25 mouse cellular contexts compared by ENCODE assay signal in the genomic region with DNA sequence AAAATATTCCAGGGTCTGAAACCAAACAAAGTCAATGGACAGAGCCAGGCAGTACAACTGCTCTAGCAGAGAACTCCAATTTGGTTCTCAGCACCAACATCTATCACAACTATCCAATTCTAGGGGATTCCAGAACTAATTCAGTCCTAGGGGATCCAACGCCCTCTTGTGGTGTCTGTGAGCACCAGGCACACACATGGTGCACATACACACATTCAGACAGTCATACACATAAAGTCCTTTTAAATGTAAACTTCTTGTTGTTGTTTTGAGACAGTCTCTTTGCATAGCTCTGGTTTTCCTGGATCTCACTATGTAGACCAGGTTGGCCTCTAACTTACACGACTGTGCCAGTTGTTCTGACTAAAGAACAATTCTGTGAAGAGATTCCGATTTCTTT. TPM values are rescaled to one million over a fixed set of nuclear protein-coding genes. Genes with fewer than 3 reads are reported as not detected.
DNase-seq lines count a peak whose midpoint lies in the region; ATAC-seq and TF ChIP-seq lines count a peak whose summit lies in the region.
"Had no signal": no experiment of that assay in that cellular context is flagged by ENCODE, and none has a peak within 500 bp of the region (broad histone marks: within the 10 kb centered on the region; RNA-seq: fewer than 3 reads in every experiment).

No protein-coding gene starts in this region.

- no peak overlapping the region for H3K4me3 ChIP-seq in limb, embryonic 15.5 days
- no peak overlapping the region for H3K4me3 ChIP-seq in limb, embryonic 10.5 days
- H3K4me3 ChIP-seq in ES-Bruce4 (ENCODE audit: low read depth, low read length), result no peak overlapping the region
- no peak overlapping the region for H3K4me3 ChIP-seq in embryonic facial prominence, embryonic 15.5 days (replicated peaks)
- H3K4me3 ChIP-seq: heart, embryonic 13.5 days; liver, embryonic 12.5 days; midbrain, embryonic 12.5 days had no signal

- WGBS in limb, embryonic 15.5 days, result 74% methylated on average over 3 of the region's 3 CpGs
- 90% methylated on average over 3 of the region's 3 CpGs for WGBS in limb, embryonic 10.5 days
- 73% methylated on average over 3 of the region's 3 CpGs for WGBS in embryonic facial prominence, embryonic 15.5 days

- H3K27me3 ChIP-seq in limb, embryonic 15.5 days, result no peaks in the 10 kb centered on the region
- H3K27me3 ChIP-seq in limb, embryonic 10.5 days (ENCODE audit: low read depth, poor library complexity, severe bottlenecking), result no peaks in the 10 kb centered on the region
- H3K27me3 ChIP-seq in ES-Bruce4 (ENCODE audit: control insufficient read depth, insufficient read depth, low read length, poor library complexity, severe bottlenecking), result no peaks in the 10 kb centered on the region
- no peaks in the 10 kb centered on the region for H3K27me3 ChIP-seq in embryonic facial prominence, embryonic 15.5 days
- H3K27me3 ChIP-seq: CH12.LX; heart, embryonic 13.5 days; midbrain, embryonic 12.5 days had no signal

- no peak for TF ChIP-seq EP300 in ES-Bruce4 (IDR thresholded peaks at IDR 0.05; ENCODE audit: insufficient read depth, low read depth, low read length)

- H3K27ac ChIP-seq in limb, embryonic 15.5 days, result 0 out of 2 replicates have a peak overlapping the region, but pooled peaks have one; percentile 50
- H3K27ac ChIP-seq in limb, embryonic 10.5 days, result no peak overlapping the region
- peak overlapping the region; percentile 82; the same call in 1 of the 2 replicates for H3K27ac ChIP-seq in ES-Bruce4 (ENCODE audit: insufficient read depth, low read length)
- peak overlapping the region; percentile 79 for H3K27ac ChIP-seq in embryonic facial prominence, embryonic 15.5 days (replicated peaks)
- H3K27ac ChIP-seq: heart, embryonic 13.5 days; liver, embryonic 12.5 days; macrophage; midbrain, embryonic 12.5 days had no signal

- no peak overlapping the region for H3K9ac ChIP-seq in limb, embryonic 15.5 days
- no peak overlapping the region for H3K9ac ChIP-seq in ES-Bruce4 (ENCODE audit: low read depth, poor library complexity, severe bottlenecking)
- no peak overlapping the region for H3K9ac ChIP-seq in embryonic facial prominence, embryonic 15.5 days
- H3K9ac ChIP-seq: heart, embryonic 13.5 days; liver, embryonic 12.5 days; midbrain, embryonic 12.5 days had no signal

- TF ChIP-seq POLR2A in ES-Bruce4 (IDR thresholded peaks at IDR 0.05; ENCODE audit: insufficient read depth, low read length), result no peak

- H3K4me2 ChIP-seq in limb, embryonic 15.5 days, result no peak overlapping the region
- no peak overlapping the region for H3K4me2 ChIP-seq in embryonic facial prominence, embryonic 15.5 days (replicated peaks)
- H3K4me2 ChIP-seq: heart, embryonic 13.5 days; liver, embryonic 12.5 days; midbrain, embryonic 12.5 days had no signal

- H3K9me3 ChIP-seq in limb, embryonic 15.5 days, result no peaks in the 10 kb centered on the region
- no peaks in the 10 kb centered on the region for H3K9me3 ChIP-seq in limb, embryonic 10.5 days (replicated peaks)
- no peaks in the 10 kb centered on the region; the same call in 1 of the 2 replicates for H3K9me3 ChIP-seq in ES-Bruce4 (replicated peaks; ENCODE audit: control insufficient read depth, insufficient read depth, low read length, poor library complexity, severe bottlenecking)
- H3K9me3 ChIP-seq in embryonic facial prominence, embryonic 15.5 days (replicated peaks), result no peaks in the 10 kb centered on the region
- H3K9me3 ChIP-seq: heart, embryonic 13.5 days had no signal

- peak; percentile 66 for DNase-seq in heart, adult 11 months
- no peak for DNase-seq in heart, adult 18-20 months
- no peak for DNase-seq in limb, embryonic 10.5 days (ENCODE audit: low spot score)
- DNase-seq in right cerebral cortex, postnatal 25 days, result no peak
- DNase-seq: adrenal gland, postnatal 36 days; cerebellum, adult 2 months; heart, postnatal 36 days; layer of hippocampus, postnatal 36 days; right cerebral cortex, postnatal 14 days; thymus, adult 18-20 months had no signal

- no peaks in the 10 kb centered on the region for H3K4me1 ChIP-seq in limb, embryonic 15.5 days
- H3K4me1 ChIP-seq in limb, embryonic 10.5 days, result 0 out of 2 replicates have a peak, but pooled peaks cover 5% of the 10 kb centered on the region
- H3K4me1 ChIP-seq in ES-Bruce4 (ENCODE audit: control insufficient read depth, insufficient read depth, low read length), result no peaks in the 10 kb centered on the region
- no peaks in the 10 kb centered on the region for H3K4me1 ChIP-seq in embryonic facial prominence, embryonic 15.5 days
- H3K4me1 ChIP-seq: heart, embryonic 13.5 days had no signal

- no peak for ATAC-seq in limb, embryonic 15.5 days (ENCODE audit: insufficient number of reproducible peaks, low FRiP score, low TSS enrichment, low read depth)
- no peak for ATAC-seq in embryonic facial prominence, embryonic 15.5 days (ENCODE audit: insufficient number of reproducible peaks, low FRiP score, low TSS enrichment, low read depth)
- ATAC-seq in inflammation-experienced regulatory T-cells, adult 6 months, result no peak
- ATAC-seq: forebrain, embryonic 16.5 days; hindbrain, embryonic 16.5 days; liver, embryonic 12.5 days had no signal

- peaks cover 8% of the 10 kb centered on the region; the same call in 1 of the 2 replicates for H3K36me3 ChIP-seq in limb, embryonic 15.5 days
- H3K36me3 ChIP-seq in limb, embryonic 10.5 days, result peaks cover 7% of the 10 kb centered on the region
- H3K36me3 ChIP-seq in ES-Bruce4 (ENCODE audit: control insufficient read depth, insufficient read depth, low read length, poor library complexity, severe bottlenecking), result no peaks in the 10 kb centered on the region
- peaks cover 9% of the 10 kb centered on the region; the same call in 1 of the 2 replicates for H3K36me3 ChIP-seq in embryonic facial prominence, embryonic 15.5 days

- TF ChIP-seq CTCF in ES-Bruce4 (IDR thresholded peaks at IDR 0.05; ENCODE audit: low read depth, low read length), result peak; percentile 4

RNA-seq across cellular contexts. Expression of a gene that starts 1.1 kb away (rescaled TPM):
- 100 to 1,000 TPM; 114 to 121 TPM for total RNA-seq in heart, adult 18-20 months (2021)
- 31.6 and 36.9 TPM in 2 replicates for polyA plus RNA-seq in limb, embryonic 15.5 days (2015; fragmentation: Nextera tagmentation; extraction: Ambion mirVana)
- polyA plus RNA-seq in limb, embryonic 10.5 days (2016; fragmentation: Nextera tagmentation; extraction: Ambion mirVana), result 13.6 and 14.6 TPM in 2 replicates
- 116 and 125 TPM in 2 replicates for polyA plus RNA-seq in ES-Bruce4 (2011; ENCODE audit: insufficient read depth, insufficient read length, low read depth, missing spikeins)
- polyA plus RNA-seq in embryonic facial prominence, embryonic 15.5 days (2015; fragmentation: Nextera tagmentation; extraction: Ambion mirVana), result 38.1 and 47.7 TPM in 2 replicates
- 1 to 10 TPM; 2.8 to 6.5 (median 5.4) TPM for polyA plus RNA-seq in inflammation-experienced regulatory T-cells, adult 6 months (2017; shearing (Covaris generic))

RNA-seq across cellular contexts. Expression of a gene that starts 37.2 kb away (rescaled TPM):
- total RNA-seq in heart, adult 18-20 months (2021), result under 1 TPM in 1 of 2 experiments, not detected in 1; 0.60 TPM
- polyA plus RNA-seq in limb, embryonic 15.5 days (2015; fragmentation: Nextera tagmentation; extraction: Ambion mirVana), result 0.67 TPM in 1 of 2 replicates, not detected in the other
- polyA plus RNA-seq in limb, embryonic 10.5 days (2016; fragmentation: Nextera tagmentation; extraction: Ambion mirVana), result 0.34 and 0.64 TPM in 2 replicates
- not detected in 2 replicates for polyA plus RNA-seq in ES-Bruce4 (2011; ENCODE audit: insufficient read depth, insufficient read length, low read depth, missing spikeins)
- polyA plus RNA-seq in embryonic facial prominence, embryonic 15.5 days (2015; fragmentation: Nextera tagmentation; extraction: Ambion mirVana), result 0.49 TPM in 1 of 2 replicates, not detected in the other
- polyA plus RNA-seq in inflammation-experienced regulatory T-cells, adult 6 months (2017; shearing (Covaris generic)), result not detected
- total RNA-seq: CH12.LX; gastrocnemius, adult 18-20 months; heart, postnatal 36 days; layer of hippocampus, adult 18-20 months; layer of hippocampus, postnatal 36 days; left cerebral cortex, postnatal 36 days had no signal
- polyA plus RNA-seq: cerebellum, adult 2 months; cortical plate, adult 2 months; forebrain, embryonic 16.5 days; heart, embryonic 13.5 days; macrophage had no signal

RNA-seq across cellular contexts. Expression of a gene that starts 37.3 kb away (rescaled TPM):
- total RNA-seq in heart, adult 18-20 months (2021), result 1 to 10 TPM; 2.6 to 2.8 TPM
- 1.2 and 1.5 TPM in 2 replicates for polyA plus RNA-seq in limb, embryonic 15.5 days (2015; fragmentation: Nextera tagmentation; extraction: Ambion mirVana)
- 1.1 TPM in 2 replicates for polyA plus RNA-seq in limb, embryonic 10.5 days (2016; fragmentation: Nextera tagmentation; extraction: Ambion mirVana)
- 3.8 and 5.0 TPM in 2 replicates for polyA plus RNA-seq in ES-Bruce4 (2011; ENCODE audit: insufficient read depth, insufficient read length, low read depth, missing spikeins)
- polyA plus RNA-seq in embryonic facial prominence, embryonic 15.5 days (2015; fragmentation: Nextera tagmentation; extraction: Ambion mirVana), result 1.6 and 2.0 TPM in 2 replicates
- polyA plus RNA-seq in inflammation-experienced regulatory T-cells, adult 6 months (2017; shearing (Covaris generic)), result under 1 TPM in 2 of 3 experiments, not detected in 1; 0.59 to 0.88 TPM

RNA-seq across cellular contexts. Expression of a gene that starts 46.9 kb away (rescaled TPM):
- total RNA-seq in heart, adult 18-20 months (2021), result 10 to 100 TPM; 22.6 to 25.6 TPM
- 30.8 and 32.3 TPM in 2 replicates for polyA plus RNA-seq in limb, embryonic 15.5 days (2015; fragmentation: Nextera tagmentation; extraction: Ambion mirVana)
- 11.4 and 14.5 TPM in 2 replicates for polyA plus RNA-seq in limb, embryonic 10.5 days (2016; fragmentation: Nextera tagmentation; extraction: Ambion mirVana)
- 8.3 and 9.5 TPM in 2 replicates for polyA plus RNA-seq in ES-Bruce4 (2011; ENCODE audit: insufficient read depth, insufficient read length, low read depth, missing spikeins)
- 30.5 and 33.1 TPM in 2 replicates for polyA plus RNA-seq in embryonic facial prominence, embryonic 15.5 days (2015; fragmentation: Nextera tagmentation; extraction: Ambion mirVana)
- 10 to 100 TPM; 15.1 to 21.3 (median 20.2) TPM for polyA plus RNA-seq in inflammation-experienced regulatory T-cells, adult 6 months (2017; shearing (Covaris generic))
